Mouse (Mus musculus) hindbrain, postnatal 0 days (tissue): ENCODE measurements around the gene Akr1cl. TPM values are rescaled to one million over a fixed set of nuclear protein-coding genes. Genes with fewer than 3 reads are reported as not detected.
A peak's percentile ranks its signal among the peaks of the same experiment; 100 is the strongest.

ENCODE experiments used
- ATAC-seq: fragments of 200-750 bp; cut with Nextera tagmentation; 2 replicates; pipeline ENCODE4 v1.8.0; 2017; ENCODE audit warnings: mild to moderate bottlenecking, moderate TSS enrichment, moderate library complexity
- DNase-seq: peaks from one replicate; pipeline ENCODE4 v3.0.0-alpha.2; 2015; ENCODE audit warnings: low spot score
- H3K27ac ChIP-seq: fragments of 300-500 bp; sonication (generic); 2 replicates; pipeline ENCODE4 v1.5.1; 2014; ENCODE audit warnings: mild to moderate bottlenecking
- H3K27me3 ChIP-seq: fragments of 300-500 bp; sonication (generic); 2 replicates; pipeline ENCODE4 v1.6.1; 2014; ENCODE audit warnings: low read length, mixed read lengths; ENCODE audit not compliant: insufficient read depth
- H3K36me3 ChIP-seq: fragments of 300-500 bp; sonication (generic); 2 replicates; pipeline ENCODE4 v1.6.1; 2014; ENCODE audit warnings: low read length, mixed read lengths; ENCODE audit not compliant: insufficient read depth
- H3K4me1 ChIP-seq: fragments of 300-500 bp; sonication (generic); 2 replicates; pipeline ENCODE4 v1.6.1; 2014; ENCODE audit warnings: antibody characterized with exemption, low read length, mixed read lengths; ENCODE audit not compliant: insufficient read depth
- H3K4me2 ChIP-seq: fragments of 300-500 bp; sonication (generic); 2 replicates; pipeline ENCODE4 v1.6.1; 2014; ENCODE audit warnings: low read depth, mild to moderate bottlenecking, low read length, moderate library complexity, mixed read lengths
- H3K4me3 ChIP-seq: fragments of 300-500 bp; sonication (generic); 2 replicates; pipeline ENCODE4 v1.5.1; 2014; ENCODE audit warnings: low read length
- H3K9ac ChIP-seq: fragments of 300-500 bp; sonication (generic); replicated peaks from 2 replicates; pipeline ENCODE4 v1.6.1; 2014; ENCODE audit warnings: mild to moderate bottlenecking, low read length, moderate library complexity, mixed read lengths
- H3K9me3 ChIP-seq: fragments of 300-500 bp; sonication (generic); 2 replicates; pipeline ENCODE4 v1.6.1; 2016; ENCODE audit warnings: low read length, mixed read lengths
- CTCF ChIP-seq: IDR thresholded peaks from 2 replicates; pipeline ENCODE4 v1.5.1; 2016; ENCODE audit warnings: antibody characterized with exemption, control low read depth, low read depth
- WGBS: fragments of 180-500 bp; shearing (Covaris S2); extraction: QIAGEN DNeasy Blood & Tissue Kit; methylation state at CpG from one replicate; pipeline ENCODE4 v1.1.7; 2014; 5-methylcytosine and 5-hydroxymethylcytosine counted together
- polyA plus RNA-seq: library from polyadenylated mRNA; unstranded; fragments of >200 nt; fragmentation: Nextera tagmentation; extraction: Ambion mirVana; gene quantifications from 2 replicates; pipeline ENCODE4 v1.2.1, GENCODE M21; 2015
- total RNA-seq: library from RNA; depleted of rRNA; stranded (reverse); fragments of >200 nt; gene quantifications from 2 replicates; pipeline ENCODE4 v1.2.3, GENCODE M21; 2014

Akr1cl gene
- total and polyA plus RNA-seq, 2 experiments from 2014 or later: 0.10 TPM; not detected in 1

- ATAC-seq: no peak
- no peak for DNase-seq
- Histone ChIP-seq H3K9me3 (no peaks in the 10 kb centered on the region), H3K9ac (no peak overlapping the region), H3K27me3 (no peaks in the 10 kb centered on the region), H3K36me3 (no peaks in the 10 kb centered on the region), H3K4me1 (no peaks in the 10 kb centered on the region), H3K4me3 (no peak overlapping the region), H3K4me2 (no peak overlapping the region), H3K27ac (no peak overlapping the region)
- no peak for TF ChIP-seq CTCF
- WGBS: 88% methylated on average over 6 of the region's 6 CpGs
These were observed 27.0 kb downstream of the Akr1cl start for GRCm38 (mm10) chr1:65005575-65005974.

- no peak overlapping the region for H3K4me3 ChIP-seq
- TF ChIP-seq CTCF: no peak
- no peak overlapping the region for H3K27ac ChIP-seq
- 77% methylated on average over 4 of the region's 4 CpGs for WGBS
- H3K4me2 ChIP-seq: no peak overlapping the region
- ATAC-seq (no peak), DNase-seq (no peak)
- H3K9me3 ChIP-seq: no peaks in the 10 kb centered on the region
- no peak overlapping the region for H3K9ac ChIP-seq
- no peaks in the 10 kb centered on the region for H3K36me3 ChIP-seq
- no peaks in the 10 kb centered on the region for H3K4me1 ChIP-seq
- no peaks in the 10 kb centered on the region for H3K27me3 ChIP-seq
These were observed 28.0 kb downstream of the Akr1cl start for GRCm38 (mm10) chr1:65004526-65004925.

GRCm38 (mm10) chr1:64993206-64993605 lies 39.4 kb downstream of the Akr1cl start:
- Histone ChIP-seq H3K27ac (no peak overlapping the region), H3K4me2 (no peak overlapping the region), H3K27me3 (no peaks in the 10 kb centered on the region), H3K4me3 (no peak overlapping the region), H3K9me3 (no peaks in the 10 kb centered on the region), H3K4me1 (no peaks in the 10 kb centered on the region), H3K9ac (no peak overlapping the region), H3K36me3 (no peaks in the 10 kb centered on the region)
- ATAC-seq (no peak), DNase-seq (peak; percentile 35)
- no peak for TF ChIP-seq CTCF
- 66% methylated on average over 4 of the region's 4 CpGs for WGBS

GRCm38 (mm10) chr1:64988176-64988575 lies 44.4 kb downstream of the Akr1cl start:
- no peak for TF ChIP-seq CTCF
- H3K27ac ChIP-seq: no peak overlapping the region
- ATAC-seq: no peak

GRCm38 (mm10) chr1:64986120-64986519 lies 46.4 kb downstream of the Akr1cl start:
- TF ChIP-seq CTCF: peak; percentile 60
- no peak for ATAC-seq
- no peak overlapping the region for H3K9ac ChIP-seq

More at GRCm38 (mm10) chr1:64988176-64988575, 44.4 kb downstream of the Akr1cl start:
- Histone ChIP-seq H3K36me3 (no peaks in the 10 kb centered on the region), H3K4me2 (no peak overlapping the region), H3K27me3 (no peaks in the 10 kb centered on the region), H3K9ac (no peak overlapping the region), H3K9me3 (no peaks in the 10 kb centered on the region), H3K4me1 (no peaks in the 10 kb centered on the region), H3K4me3 (no peak overlapping the region)
- DNase-seq: no peak

GRCm38 (mm10) chr1:64983247-64983646 lies 49.3 kb downstream of the Akr1cl start:
- no peak for ATAC-seq
- H3K36me3 ChIP-seq: no peaks in the 10 kb centered on the region
- no peak for DNase-seq
- no peak for TF ChIP-seq CTCF
- H3K9ac ChIP-seq: no peak overlapping the region
- WGBS: 87% methylated on average over 3 of the region's 3 CpGs
- no peaks in the 10 kb centered on the region for H3K4me1 ChIP-seq
- no peaks in the 10 kb centered on the region for H3K27me3 ChIP-seq
- no peak overlapping the region for H3K4me2 ChIP-seq
- H3K9me3 ChIP-seq: no peaks in the 10 kb centered on the region
- H3K4me3 ChIP-seq: no peak overlapping the region
- H3K27ac ChIP-seq: no peak overlapping the region

More at GRCm38 (mm10) chr1:64986120-64986519, 46.4 kb downstream of the Akr1cl start:
- DNase-seq: peak; percentile 68
- Histone ChIP-seq H3K9me3 (no peaks in the 10 kb centered on the region), H3K36me3 (no peaks in the 10 kb centered on the region), H3K4me1 (no peaks in the 10 kb centered on the region), H3K27ac (no peak overlapping the region), H3K4me3 (no peak overlapping the region), H3K4me2 (no peak overlapping the region), H3K27me3 (no peaks in the 10 kb centered on the region)
- 37% methylated on average over 7 of the region's 7 CpGs for WGBS

- ATAC-seq (no peak), DNase-seq (peak; percentile 14)
- H3K4me3 ChIP-seq: no peak overlapping the region
- H3K36me3 ChIP-seq: no peaks in the 10 kb centered on the region
- H3K4me1 ChIP-seq: no peaks in the 10 kb centered on the region
- H3K9me3 ChIP-seq: no peaks in the 10 kb centered on the region
- no peak overlapping the region for H3K9ac ChIP-seq
- H3K4me2 ChIP-seq: no peak overlapping the region
- no peaks in the 10 kb centered on the region for H3K27me3 ChIP-seq
- H3K27ac ChIP-seq: no peak overlapping the region
- 53% methylated on average over 7 of the region's 7 CpGs for WGBS
- no peak for TF ChIP-seq CTCF
These were observed 54.2 kb downstream of the Akr1cl start for GRCm38 (mm10) chr1:64978321-64978799.
